Mouse (Mus musculus) spleen, postnatal 4 days (tissue): ENCODE data around the gene Coro2b.

ENCODE experiments used
- DNase-seq, 2 experiments: peaks; one replicate each; pipeline ENCODE4 v3.0.0; 2022; ENCODE audit warnings: low spot score in 2 of 2

Gene Coro2b

DNA sequence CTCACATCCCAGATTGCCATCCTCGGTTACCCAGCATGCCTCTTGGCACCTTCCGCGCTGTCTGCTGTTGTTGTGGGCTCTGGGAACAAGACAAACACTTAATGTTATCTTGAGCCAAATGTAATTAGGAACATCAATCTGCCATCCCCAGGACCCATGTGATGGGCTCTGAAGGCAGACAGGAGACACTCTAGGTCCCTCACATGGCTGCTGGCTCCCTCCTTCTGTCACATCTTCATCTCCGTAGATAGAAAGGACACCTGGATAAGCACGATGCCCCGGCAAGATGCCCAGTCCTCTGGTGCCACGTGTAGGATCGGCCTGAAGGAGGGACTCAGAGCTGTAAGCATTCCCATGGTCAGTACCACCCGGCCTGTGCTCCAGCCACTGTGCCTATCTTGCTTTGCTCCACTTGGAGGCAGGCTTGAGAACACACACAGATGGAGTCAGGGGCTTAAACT lies 2.4 kb upstream of the Coro2b start:
- DNase-seq = no peak

DNA sequence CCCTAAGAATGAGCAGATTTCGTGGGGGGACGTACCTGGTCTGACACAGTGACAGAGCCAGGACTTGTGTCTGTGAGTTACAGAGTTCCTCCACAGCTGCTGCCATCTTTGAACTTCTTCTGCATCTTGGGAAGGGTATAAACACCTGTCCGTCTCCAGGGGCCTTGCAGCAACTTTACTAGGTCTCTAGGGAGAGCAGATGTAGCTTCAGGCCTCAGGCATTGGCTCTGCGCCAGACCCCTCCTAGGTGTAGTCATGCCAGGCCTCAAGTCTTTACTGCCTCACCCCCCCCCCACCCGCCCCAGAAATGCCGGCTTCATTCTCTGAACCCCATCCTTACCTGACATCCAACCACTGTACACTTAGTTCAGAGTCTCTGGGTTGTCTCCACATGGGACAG lies 1.1 kb upstream of the Coro2b start:
- DNase-seq = no peak

GRCm38 (mm10) chr9:62536119-62536654 lies 657 bp downstream of the Coro2b start:
- DNase-seq = no peak

- DNase-seq = no peak
These were observed 1.3 kb downstream of the Coro2b start for GRCm38 (mm10) chr9:62535566-62535965.

DNA sequence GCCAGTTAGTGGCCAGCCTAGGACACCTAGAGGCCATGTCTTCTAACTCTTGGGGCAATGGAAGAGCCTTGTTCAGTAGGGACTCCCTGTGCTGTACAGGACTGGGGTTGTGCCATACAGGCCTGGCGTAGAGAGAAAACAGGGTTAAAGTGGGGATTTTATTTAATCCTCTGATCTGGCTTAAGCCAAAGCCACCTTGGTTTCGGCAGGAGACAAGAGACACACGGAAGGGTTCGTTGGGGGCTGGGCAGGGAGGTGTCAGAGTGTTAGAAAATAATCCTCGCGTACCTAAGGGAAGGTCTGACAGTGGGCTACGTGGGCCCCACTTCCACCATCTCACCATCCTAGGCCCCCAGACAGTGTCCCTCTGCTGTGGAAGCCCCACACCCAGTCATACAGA lies 2.2 kb downstream of the Coro2b start:
- no peak for DNase-seq

DNA sequence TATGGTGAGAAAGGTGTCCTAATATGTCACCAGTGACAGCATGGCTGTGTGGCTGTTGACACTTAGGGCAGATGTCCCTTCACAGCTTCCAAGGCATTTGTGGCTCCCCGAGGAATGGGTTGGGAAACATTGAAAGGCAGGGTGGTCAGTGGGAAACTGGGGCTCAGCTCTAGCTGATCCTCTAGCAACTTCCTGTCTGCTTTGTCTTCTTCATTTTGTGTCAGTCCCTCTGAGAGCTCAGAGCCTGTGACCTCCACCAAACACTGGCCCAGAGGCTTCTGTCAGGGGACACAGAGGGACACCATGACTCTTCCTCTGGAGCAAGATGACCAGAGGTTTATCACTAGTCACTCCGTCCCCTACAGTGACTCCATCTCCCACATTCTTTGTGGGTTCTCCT lies 2.7 kb downstream of the Coro2b start:
- no peak for DNase-seq

- DNase-seq = no peak
These were observed 4.0 kb downstream of the Coro2b start for GRCm38 (mm10) chr9:62532876-62533275.

GRCm38 (mm10) chr9:62531459-62532275 lies 5.2 kb downstream of the Coro2b start:
- DNase-seq = peak; percentile 34 to 69

- DNase-seq = no peak
These were observed 8.3 kb downstream of the Coro2b start for GRCm38 (mm10) chr9:62528527-62528926.

- DNase-seq = no peak
These were observed 10.0 kb downstream of the Coro2b start for GRCm38 (mm10) chr9:62526858-62527257.

DNA sequence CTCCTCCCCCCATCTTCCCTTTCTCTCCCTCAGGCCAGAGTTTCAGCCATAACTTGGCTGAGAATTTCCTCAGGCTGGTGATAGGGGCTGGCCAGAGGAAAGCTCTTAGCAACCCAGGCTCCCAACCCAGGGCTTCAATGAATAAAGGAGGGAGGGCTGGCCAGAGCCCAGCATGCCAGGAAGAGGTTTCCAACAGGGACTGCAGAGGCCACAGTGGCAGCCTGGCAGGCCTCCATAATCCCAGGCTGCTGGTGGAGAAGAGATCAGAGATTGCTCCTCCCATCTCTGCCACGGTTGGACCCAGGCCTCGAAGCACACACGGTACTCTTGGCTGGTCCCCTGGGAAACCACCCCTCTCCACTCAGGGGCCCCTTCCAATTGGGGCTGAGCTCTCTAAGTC lies 10.4 kb downstream of the Coro2b start:
- DNase-seq = no peak

GRCm38 (mm10) chr9:62524761-62525308 lies 12.0 kb downstream of the Coro2b start:
- DNase-seq = no peak

GRCm38 (mm10) chr9:62522791-62523471 lies 13.9 kb downstream of the Coro2b start:
- DNase-seq = no peak

DNA sequence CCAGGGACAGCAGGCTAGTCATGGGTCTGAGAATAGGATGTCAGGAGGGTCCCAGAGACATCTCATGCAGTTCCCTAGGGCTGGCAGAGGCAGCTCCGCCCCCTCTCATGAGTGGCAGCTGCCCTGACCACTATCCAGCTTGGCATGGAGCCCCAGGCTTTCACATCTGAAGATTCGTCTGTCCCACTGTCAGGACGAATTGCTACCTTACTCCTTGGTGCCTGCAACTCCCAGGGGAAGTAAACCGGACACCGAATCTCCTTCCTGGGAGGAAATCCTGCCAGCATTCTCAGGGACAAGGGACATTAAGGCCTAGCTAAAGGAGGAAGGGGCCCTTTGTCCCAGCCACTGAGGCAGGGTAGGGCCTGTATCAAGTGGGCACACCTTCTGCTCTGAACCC lies 14.6 kb downstream of the Coro2b start:
- no peak for DNase-seq

DNA sequence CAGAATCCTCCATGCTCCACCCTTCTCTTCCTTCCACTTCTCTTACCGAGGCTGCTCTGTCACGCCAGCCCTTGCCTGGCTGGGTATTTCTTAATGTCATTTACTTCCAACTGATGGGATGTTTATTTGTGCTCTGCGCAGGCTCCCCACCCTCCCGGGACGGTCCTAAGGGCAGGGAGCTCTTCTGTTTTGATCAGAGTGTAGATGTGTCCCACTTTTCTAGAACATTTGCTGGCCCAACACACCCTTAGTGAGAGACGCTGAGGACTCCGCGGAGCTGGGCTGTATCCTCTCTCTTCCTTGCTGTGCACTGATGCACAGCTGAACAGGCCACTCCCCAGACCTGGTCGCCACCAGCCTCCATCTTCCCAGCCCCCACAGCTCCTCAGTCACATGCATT lies 15.3 kb downstream of the Coro2b start:
- no peak for DNase-seq

- no peak for DNase-seq
These were observed 15.9 kb downstream of the Coro2b start for GRCm38 (mm10) chr9:62520933-62521332.

- DNase-seq = no peak
These were observed 16.9 kb downstream of the Coro2b start for GRCm38 (mm10) chr9:62519787-62520503.

DNA sequence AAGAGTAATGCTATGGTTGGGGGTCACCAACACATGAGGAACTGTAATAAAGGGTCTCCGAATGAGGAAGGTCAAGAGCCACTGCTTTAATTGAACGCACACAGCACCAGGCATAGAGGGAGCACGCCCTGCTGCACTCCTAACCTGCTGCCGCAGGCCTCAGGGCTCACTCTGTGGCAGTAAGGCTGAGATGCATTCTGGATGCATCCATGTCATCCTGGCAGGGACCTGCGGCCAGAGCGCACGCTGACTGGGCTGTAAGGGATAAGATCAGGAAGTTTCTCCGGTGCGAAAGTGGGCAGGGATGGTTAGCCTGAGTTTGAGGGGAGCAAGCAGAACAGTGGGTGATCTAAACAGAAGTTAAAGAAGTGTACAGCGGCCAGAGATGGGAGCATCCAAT lies 17.5 kb downstream of the Coro2b start:
- no peak for DNase-seq

DNA sequence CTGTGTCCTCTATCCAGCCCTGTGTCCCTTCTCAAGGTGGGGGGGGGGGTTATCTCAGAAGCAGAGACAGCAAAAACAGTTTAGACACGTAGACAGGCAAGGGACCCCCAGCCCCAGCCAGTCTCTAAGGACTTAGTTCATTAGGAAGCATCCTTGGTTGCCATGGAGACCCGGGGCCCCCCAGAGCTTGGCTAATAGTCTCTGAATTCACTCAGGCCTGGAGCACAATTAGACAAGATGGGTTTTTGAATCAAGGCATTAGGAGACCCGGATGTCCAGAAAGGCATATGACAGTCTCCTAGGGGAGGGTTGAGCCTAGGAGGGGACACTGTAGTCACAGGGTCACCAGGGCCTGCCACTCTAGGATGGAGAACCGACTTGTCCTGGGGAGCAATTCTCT lies 18.3 kb downstream of the Coro2b start:
- no peak for DNase-seq

- DNase-seq = no peak
These were observed 19.5 kb downstream of the Coro2b start for GRCm38 (mm10) chr9:62517112-62517957.

DNA sequence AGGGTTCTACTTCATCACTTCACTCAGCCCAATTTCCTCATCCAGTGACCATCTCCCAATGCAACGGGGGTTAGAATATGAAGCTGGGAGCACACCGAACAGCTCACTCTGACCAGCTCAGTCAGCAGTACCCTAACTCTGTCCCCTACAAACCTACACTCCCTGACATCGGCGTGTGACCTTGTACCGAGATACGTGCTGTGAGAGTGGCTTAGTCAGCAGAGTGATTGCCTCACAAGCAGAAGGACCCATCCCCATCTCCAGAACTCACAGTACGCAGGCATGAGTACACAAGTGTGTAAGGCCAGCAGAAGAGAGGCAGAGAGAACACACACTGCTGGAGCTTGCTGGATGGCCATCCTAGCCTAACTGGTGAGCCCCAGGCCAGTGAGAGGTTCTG lies 21.7 kb downstream of the Coro2b start:
- DNase-seq = no peak
